Mouse (Mus musculus): ENCODE results near the gene Tmem52. TPM values are rescaled to one million over a fixed set of nuclear protein-coding genes. Genes with fewer than 3 reads are reported as not detected.
"Not testable (repeated sequence)": the region's sequence is repeated elsewhere in the genome, so short reads cannot be mapped to it uniquely, and the experiment has no call there.

Tmem52 gene
- polyA plus RNA-seq, 1 experiment from 2014 or later, result not detected

DNA sequence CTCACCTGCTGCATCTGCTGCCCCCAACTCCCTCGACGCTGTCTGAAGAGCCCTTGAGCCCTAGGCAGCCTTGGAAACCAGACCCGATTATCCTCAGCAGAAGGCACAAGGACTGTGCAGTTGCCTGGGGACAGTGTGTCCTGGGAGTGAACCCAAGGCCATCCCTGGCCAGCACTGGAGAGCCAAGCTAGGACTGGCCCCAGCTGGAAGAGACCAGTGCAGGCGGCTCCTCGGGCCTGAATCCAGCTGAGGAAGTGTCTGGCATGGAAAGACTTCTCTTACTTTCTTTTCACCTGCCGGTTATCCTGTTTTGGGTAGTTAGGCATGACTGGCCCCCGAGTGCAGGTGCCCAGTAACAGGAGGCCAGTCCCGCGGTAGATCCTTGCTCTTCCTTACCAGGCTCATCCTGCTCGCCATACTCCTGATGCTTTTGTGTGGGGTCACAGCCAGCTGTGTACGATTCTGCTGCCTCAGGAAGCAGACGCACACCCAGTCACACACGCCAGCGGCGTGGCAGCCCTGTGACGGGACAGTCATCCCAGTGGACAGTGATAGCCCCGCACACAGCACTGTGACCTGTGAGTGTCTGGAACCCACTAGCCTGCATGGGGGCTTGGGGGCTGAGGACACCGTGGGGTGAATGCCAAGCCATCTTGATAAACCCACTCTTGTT is 812 bp downstream of the Tmem52 start:
- H3K9me3 ChIP-seq (replicated peaks; ENCODE audit: control insufficient read depth, low read length), result no peaks in the 10 kb centered on the region
- WGBS, result 81% methylated on average over 18 of the region's 18 CpGs
- H3K27me3 ChIP-seq (replicated peaks; ENCODE audit: control insufficient read depth, insufficient read depth, low read length), result no peaks in the 10 kb centered on the region
- H3K4me2 ChIP-seq (ENCODE audit: low read length), result no peak overlapping the region
- DNase-seq (ENCODE audit: low spot score) (no peak), ATAC-seq (no peak)
- H3K9ac ChIP-seq (ENCODE audit: low read length), result no peak overlapping the region
- peaks cover 7% of the 10 kb centered on the region for H3K4me1 ChIP-seq (ENCODE audit: control insufficient read depth, insufficient read depth, low read length)
- no peak overlapping the region for H3K27ac ChIP-seq (ENCODE audit: low read depth, low read length)
- no peak overlapping the region for H3K4me3 ChIP-seq (ENCODE audit: low read depth, low read length)
- no peaks in the 10 kb centered on the region for H3K36me3 ChIP-seq (ENCODE audit: control insufficient read depth, insufficient read depth, low read length)

DNA sequence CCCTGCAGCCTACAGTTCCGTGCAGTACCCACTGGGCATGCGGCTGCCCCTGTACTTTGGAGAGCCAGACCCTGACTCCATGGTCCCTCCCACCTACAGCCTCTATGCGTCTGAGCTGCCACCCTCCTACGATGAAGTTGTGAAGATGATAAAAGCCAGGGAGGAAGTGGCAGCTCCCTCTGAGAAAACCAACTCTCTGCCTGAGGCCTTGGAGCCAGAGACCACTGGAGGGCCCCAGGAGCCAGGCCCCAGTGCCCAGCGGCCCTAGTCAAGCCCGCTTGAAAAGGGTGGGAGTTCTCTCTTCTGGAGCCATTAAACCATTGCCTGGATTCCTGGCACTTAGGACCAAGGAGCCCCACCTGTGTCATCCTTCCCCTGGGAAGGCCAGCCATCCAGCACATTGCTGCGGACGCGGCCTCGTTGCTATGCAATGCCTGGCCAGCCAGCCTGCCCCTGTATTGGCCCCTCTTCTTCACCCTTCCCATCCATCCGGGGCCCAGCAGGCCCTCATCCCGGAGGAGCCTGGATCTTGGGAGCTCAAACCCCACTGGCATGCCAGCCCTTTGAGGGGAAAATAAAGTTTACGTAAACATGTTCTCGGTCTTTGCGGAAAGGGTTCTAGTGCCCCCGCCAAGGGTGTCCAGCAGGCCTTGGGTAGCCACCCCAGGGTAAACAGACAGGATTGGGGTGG is 1.5 kb downstream of the Tmem52 start:
- peaks cover 7% of the 10 kb centered on the region for H3K4me1 ChIP-seq (ENCODE audit: control insufficient read depth, insufficient read depth, low read length)
- H3K27me3 ChIP-seq (replicated peaks; ENCODE audit: control insufficient read depth, insufficient read depth, low read length), result no peaks in the 10 kb centered on the region
- ATAC-seq, result no peak
- 87% methylated on average over 16 of the region's 16 CpGs for WGBS
- H3K27ac ChIP-seq (ENCODE audit: low read depth, low read length), result no peak overlapping the region
- no peaks in the 10 kb centered on the region for H3K36me3 ChIP-seq (ENCODE audit: control insufficient read depth, insufficient read depth, low read length)
- H3K9me3 ChIP-seq (replicated peaks; ENCODE audit: control insufficient read depth, low read length), result no peaks in the 10 kb centered on the region
- H3K4me2 ChIP-seq (ENCODE audit: low read length), result no peak overlapping the region
- no peak overlapping the region for H3K4me3 ChIP-seq (ENCODE audit: low read depth, low read length)
- no peak for DNase-seq (ENCODE audit: low spot score)
- H3K9ac ChIP-seq (ENCODE audit: low read length), result no peak overlapping the region

- Histone ChIP-seq H3K9me3 (replicated peaks; ENCODE audit: control insufficient read depth, low read length) (no peaks in the 10 kb centered on the region), H3K36me3 (ENCODE audit: control insufficient read depth, insufficient read depth, low read length) (no peaks in the 10 kb centered on the region), H3K4me3 (ENCODE audit: low read depth, low read length) (no peak overlapping the region), H3K27ac (ENCODE audit: low read depth, low read length) (no peak overlapping the region), H3K4me1 (ENCODE audit: control insufficient read depth, insufficient read depth, low read length) (peaks cover 7% of the 10 kb centered on the region), H3K9ac (ENCODE audit: low read length) (no peak overlapping the region), H3K27me3 (replicated peaks; ENCODE audit: control insufficient read depth, insufficient read depth, low read length) (no peaks in the 10 kb centered on the region), H3K4me2 (ENCODE audit: low read length) (no peak overlapping the region)
- WGBS, result 82% methylated on average over 7 of the region's 7 CpGs
- DNase-seq (ENCODE audit: low spot score), result no peak
- ATAC-seq, result no peak
These were observed 2.1 kb downstream of the Tmem52 start for GRCm38 (mm10) chr4:155470997-155471396.

- Histone ChIP-seq H3K4me2 (ENCODE audit: low read length) (no peak overlapping the region), H3K4me1 (ENCODE audit: control insufficient read depth, insufficient read depth, low read length) (peaks cover 7% of the 10 kb centered on the region), H3K9me3 (replicated peaks; ENCODE audit: control insufficient read depth, low read length) (no peaks in the 10 kb centered on the region), H3K9ac (ENCODE audit: low read length) (no peak overlapping the region), H3K27me3 (replicated peaks; ENCODE audit: control insufficient read depth, insufficient read depth, low read length) (no peaks in the 10 kb centered on the region), H3K36me3 (ENCODE audit: control insufficient read depth, insufficient read depth, low read length) (no peaks in the 10 kb centered on the region), H3K27ac (ENCODE audit: low read depth, low read length) (no peak overlapping the region), H3K4me3 (ENCODE audit: low read depth, low read length) (no peak overlapping the region)
- ATAC-seq (no peak), DNase-seq (ENCODE audit: low spot score) (no peak)
- 90% methylated on average over 7 of the region's 7 CpGs for WGBS
These were observed 2.5 kb downstream of the Tmem52 start for GRCm38 (mm10) chr4:155471406-155471805.

DNA sequence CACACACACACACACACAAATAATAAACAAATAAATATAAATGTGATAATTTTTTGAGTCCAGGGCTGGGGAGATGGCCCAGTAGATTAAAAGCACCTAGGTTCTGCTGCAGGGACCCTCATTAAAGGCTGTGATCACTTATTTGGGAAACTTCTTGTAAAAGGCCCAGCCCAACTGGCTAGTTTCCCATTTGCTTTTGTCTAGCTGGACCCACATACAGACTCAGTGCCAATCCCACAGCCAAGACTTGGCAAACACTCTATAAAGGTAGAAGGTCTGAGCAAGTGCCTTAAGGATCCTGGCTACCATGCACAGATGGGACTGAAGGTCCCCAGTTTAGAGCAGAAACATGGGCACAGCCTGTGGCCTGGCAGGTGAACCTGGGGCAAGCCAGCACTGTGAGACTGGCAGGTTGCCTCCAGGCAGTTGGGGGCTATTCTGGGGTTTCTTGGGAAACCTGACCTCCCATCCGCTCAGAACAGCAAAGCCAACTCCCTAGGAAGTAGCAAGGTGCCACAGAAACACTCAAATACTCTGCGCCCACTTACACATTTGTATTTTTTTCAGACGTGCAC is 3.9 kb downstream of the Tmem52 start:
- no peak overlapping the region for H3K27ac ChIP-seq (ENCODE audit: low read depth, low read length)
- no peaks in the 10 kb centered on the region for H3K36me3 ChIP-seq (ENCODE audit: control insufficient read depth, insufficient read depth, low read length)
- WGBS, result 69% methylated on average over 3 of the region's 3 CpGs
- H3K4me1 ChIP-seq (ENCODE audit: control insufficient read depth, insufficient read depth, low read length), result peaks cover 7% of the 10 kb centered on the region
- H3K4me2 ChIP-seq (ENCODE audit: low read length), result no peak overlapping the region
- ATAC-seq (peak; percentile 42; the same call in 1 of the 2 replicates), DNase-seq (ENCODE audit: low spot score) (peak; percentile 75)
- H3K9ac ChIP-seq (ENCODE audit: low read length), result no peak overlapping the region
- no peaks in the 10 kb centered on the region for H3K9me3 ChIP-seq (replicated peaks; ENCODE audit: control insufficient read depth, low read length)
- H3K4me3 ChIP-seq (ENCODE audit: low read depth, low read length), result no peak overlapping the region
- no peaks in the 10 kb centered on the region for H3K27me3 ChIP-seq (replicated peaks; ENCODE audit: control insufficient read depth, insufficient read depth, low read length)

- H3K9ac ChIP-seq (ENCODE audit: low read length), result no peak overlapping the region
- no peak overlapping the region for H3K27ac ChIP-seq (ENCODE audit: low read depth, low read length)
- H3K4me3 ChIP-seq (ENCODE audit: low read depth, low read length), result no peak overlapping the region
- 56% methylated on average over 5 of the region's 5 CpGs for WGBS
- peak; percentile 36 for DNase-seq (ENCODE audit: low spot score)
- peaks cover 7% of the 10 kb centered on the region for H3K4me1 ChIP-seq (ENCODE audit: control insufficient read depth, insufficient read depth, low read length)
- ATAC-seq, result no peak; the same call in 1 of the 2 replicates
- H3K9me3 ChIP-seq (replicated peaks; ENCODE audit: control insufficient read depth, low read length), result no peaks in the 10 kb centered on the region
- no peak overlapping the region for H3K4me2 ChIP-seq (ENCODE audit: low read length)
- no peaks in the 10 kb centered on the region for H3K27me3 ChIP-seq (replicated peaks; ENCODE audit: control insufficient read depth, insufficient read depth, low read length)
- H3K36me3 ChIP-seq (ENCODE audit: control insufficient read depth, insufficient read depth, low read length), result no peaks in the 10 kb centered on the region
These were observed 4.4 kb downstream of the Tmem52 start for GRCm38 (mm10) chr4:155473319-155473718.

GRCm38 (mm10) chr4:155473796-155474195 is 4.9 kb downstream of the Tmem52 start:
- WGBS, result 55% methylated on average over 2 of the region's 2 CpGs
- H3K4me3 ChIP-seq (ENCODE audit: low read depth, low read length); H3K27ac ChIP-seq (ENCODE audit: low read depth, low read length); H3K4me1 ChIP-seq (ENCODE audit: control insufficient read depth, insufficient read depth, low read length); DNase-seq (ENCODE audit: low spot score); H3K4me2 ChIP-seq (ENCODE audit: low read length); H3K36me3 ChIP-seq (ENCODE audit: control insufficient read depth, insufficient read depth, low read length); ATAC-seq; H3K9me3 ChIP-seq (replicated peaks; ENCODE audit: control insufficient read depth, low read length); H3K9ac ChIP-seq (ENCODE audit: low read length); H3K27me3 ChIP-seq (replicated peaks; ENCODE audit: control insufficient read depth, insufficient read depth, low read length): not testable (repeated sequence)

DNA sequence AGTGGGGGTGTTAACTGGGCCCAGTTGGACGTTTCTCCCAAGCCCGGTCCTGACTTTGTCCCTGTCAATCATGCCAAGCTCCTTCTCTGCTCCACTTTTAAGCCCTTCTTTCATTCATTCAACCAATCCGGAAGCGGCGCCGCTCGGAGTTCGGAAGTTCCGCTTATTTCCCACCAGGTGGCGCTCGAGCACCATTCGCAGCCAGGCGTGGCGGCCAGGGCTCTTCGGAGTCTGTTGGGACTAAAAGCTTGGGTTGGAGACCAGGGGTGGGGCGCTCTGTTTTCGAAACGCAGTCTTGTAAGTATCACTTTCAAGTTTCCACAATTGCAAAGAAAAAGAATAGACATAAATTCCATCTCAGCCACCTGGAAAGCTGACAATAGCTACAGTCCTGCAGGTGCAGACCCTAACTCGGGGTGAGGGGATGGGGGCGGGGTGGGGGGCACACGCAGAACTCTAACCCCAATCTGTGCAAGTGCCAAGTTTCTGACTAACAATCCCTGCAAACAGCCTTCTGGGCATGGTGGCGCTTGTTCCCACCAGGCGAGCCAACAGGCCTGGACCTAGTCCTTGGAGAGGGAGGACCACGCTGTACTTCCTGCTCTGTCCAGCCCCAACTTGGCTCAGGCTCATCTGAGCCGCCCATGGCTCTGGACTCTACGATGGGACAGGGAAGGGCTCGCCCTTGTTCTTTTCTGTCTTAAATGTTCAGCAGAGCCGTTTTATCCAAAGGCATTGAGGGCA is 12.6 kb downstream of the Tmem52 start:
- H3K4me1 ChIP-seq (ENCODE audit: control insufficient read depth, insufficient read depth, low read length), result no peaks in the 10 kb centered on the region
- 22% methylated on average over 28 of the region's 28 CpGs for WGBS
- no peak overlapping the region for H3K27ac ChIP-seq (ENCODE audit: low read depth, low read length)
- peak overlapping the region; percentile 34 for H3K4me2 ChIP-seq (ENCODE audit: low read length)
- ATAC-seq (peak; percentile 86), DNase-seq (ENCODE audit: low spot score) (peak; percentile 87)
- no peak overlapping the region for H3K4me3 ChIP-seq (ENCODE audit: low read depth, low read length)
- H3K9me3 ChIP-seq (replicated peaks; ENCODE audit: control insufficient read depth, low read length), result no peaks in the 10 kb centered on the region
- H3K9ac ChIP-seq (ENCODE audit: low read length), result no peak overlapping the region
- no peaks in the 10 kb centered on the region for H3K27me3 ChIP-seq (replicated peaks; ENCODE audit: control insufficient read depth, insufficient read depth, low read length)
- no peaks in the 10 kb centered on the region for H3K36me3 ChIP-seq (ENCODE audit: control insufficient read depth, insufficient read depth, low read length)
